Mouse (Mus musculus): ENCODE measurements around the gene Gtpbp1. TPM values are rescaled to one million over a fixed set of nuclear protein-coding genes. Genes with fewer than 3 reads are reported as not detected.

Gtpbp1 gene
- polyA plus RNA-seq, 1 experiment = 34.9 TPM

- TF ChIP-seq CTCF (IDR thresholded peaks at IDR 0.05; ENCODE audit: extremely low read depth, insufficient read length, insufficient replicate concordance, low read depth, low read length) = no peak
- TF ChIP-seq POLR2A (IDR thresholded peaks at IDR 0.05; ENCODE audit: low read depth, low read length) = no peak
- Histone ChIP-seq H3K36me3 (ENCODE audit: control insufficient read depth, insufficient read depth, low read length) (peaks cover 2% of the 10 kb centered on the region; the same call in 1 of the 2 replicates), H3K27me3 (ENCODE audit: control insufficient read depth, insufficient read depth, low read length) (no peaks in the 10 kb centered on the region), H3K4me3 (ENCODE audit: low read depth, low read length) (no peak overlapping the region), H3K27ac (ENCODE audit: insufficient read depth, low read depth, low read length) (peak overlapping the region; percentile 28; the same call in 1 of the 2 replicates), H3K4me1 (ENCODE audit: control insufficient read depth, insufficient read depth, insufficient read length, low read length) (peaks cover 11% of the 10 kb centered on the region; the same call in 1 of the 2 replicates)
- WGBS = 64% methylated on average over 9 of the region's 9 CpGs
These were observed 7.0 kb downstream of the Gtpbp1 start for GRCm38 (mm10) chr15:79697558-79698187.

- Histone ChIP-seq H3K4me1 (ENCODE audit: control insufficient read depth, insufficient read depth, insufficient read length, low read length) (no peaks in the 10 kb centered on the region), H3K4me3 (ENCODE audit: low read depth, low read length) (no peak overlapping the region), H3K27ac (ENCODE audit: insufficient read depth, low read depth, low read length) (no peak overlapping the region), H3K36me3 (ENCODE audit: control insufficient read depth, insufficient read depth, low read length) (peaks cover 33% of the 10 kb centered on the region), H3K27me3 (ENCODE audit: control insufficient read depth, insufficient read depth, low read length) (no peaks in the 10 kb centered on the region)
- no peak for TF ChIP-seq CTCF (IDR thresholded peaks at IDR 0.05; ENCODE audit: extremely low read depth, insufficient read length, insufficient replicate concordance, low read depth, low read length)
- TF ChIP-seq POLR2A (IDR thresholded peaks at IDR 0.05; ENCODE audit: low read depth, low read length) = no peak
- WGBS = 86% methylated on average over 17 of the region's 17 CpGs
These were observed 16.1 kb downstream of the Gtpbp1 start for GRCm38 (mm10) chr15:79706603-79707214.

GRCm38 (mm10) chr15:79708229-79708822 lies 17.7 kb downstream of the Gtpbp1 start:
- no peaks in the 10 kb centered on the region for H3K4me1 ChIP-seq (ENCODE audit: control insufficient read depth, insufficient read depth, insufficient read length, low read length)
- WGBS = 93% methylated on average over 5 of the region's 5 CpGs
- no peak overlapping the region for H3K4me3 ChIP-seq (ENCODE audit: low read depth, low read length)
- TF ChIP-seq POLR2A (IDR thresholded peaks at IDR 0.05; ENCODE audit: low read depth, low read length) (no peak), CTCF (IDR thresholded peaks at IDR 0.05; ENCODE audit: extremely low read depth, insufficient read length, insufficient replicate concordance, low read depth, low read length) (no peak)
- no peak overlapping the region for H3K27ac ChIP-seq (ENCODE audit: insufficient read depth, low read depth, low read length)
- peaks cover 46% of the 10 kb centered on the region for H3K36me3 ChIP-seq (ENCODE audit: control insufficient read depth, insufficient read depth, low read length)
- H3K27me3 ChIP-seq (ENCODE audit: control insufficient read depth, insufficient read depth, low read length) = no peaks in the 10 kb centered on the region

GRCm38 (mm10) chr15:79715646-79716045 lies 25.0 kb downstream of the Gtpbp1 start:
- Histone ChIP-seq H3K27ac (ENCODE audit: insufficient read depth, low read depth, low read length) (no peak overlapping the region), H3K4me1 (ENCODE audit: control insufficient read depth, insufficient read depth, insufficient read length, low read length) (no peaks in the 10 kb centered on the region), H3K36me3 (ENCODE audit: control insufficient read depth, insufficient read depth, low read length) (peaks cover 76% of the 10 kb centered on the region), H3K4me3 (ENCODE audit: low read depth, low read length) (no peak overlapping the region), H3K27me3 (ENCODE audit: control insufficient read depth, insufficient read depth, low read length) (no peaks in the 10 kb centered on the region)
- WGBS = 92% methylated on average over 7 of the region's 7 CpGs
- TF ChIP-seq CTCF (IDR thresholded peaks at IDR 0.05; ENCODE audit: extremely low read depth, insufficient read length, insufficient replicate concordance, low read depth, low read length) (no peak), POLR2A (IDR thresholded peaks at IDR 0.05; ENCODE audit: low read depth, low read length) (no peak)

- Histone ChIP-seq H3K4me3 (ENCODE audit: low read depth, low read length) (no peak overlapping the region), H3K27ac (ENCODE audit: insufficient read depth, low read depth, low read length) (no peak overlapping the region), H3K27me3 (ENCODE audit: control insufficient read depth, insufficient read depth, low read length) (no peaks in the 10 kb centered on the region), H3K4me1 (ENCODE audit: control insufficient read depth, insufficient read depth, insufficient read length, low read length) (no peaks in the 10 kb centered on the region), H3K36me3 (ENCODE audit: control insufficient read depth, insufficient read depth, low read length) (peaks cover 72% of the 10 kb centered on the region)
- TF ChIP-seq CTCF (IDR thresholded peaks at IDR 0.05; ENCODE audit: extremely low read depth, insufficient read length, insufficient replicate concordance, low read depth, low read length) (no peak), POLR2A (IDR thresholded peaks at IDR 0.05; ENCODE audit: low read depth, low read length) (no peak)
- 93% methylated on average over 6 of the region's 6 CpGs for WGBS
These were observed 26.1 kb downstream of the Gtpbp1 start for GRCm38 (mm10) chr15:79716710-79717109.

- 91% methylated on average over 8 of the region's 8 CpGs for WGBS
- no peak for TF ChIP-seq CTCF (IDR thresholded peaks at IDR 0.05; ENCODE audit: extremely low read depth, insufficient read length, insufficient replicate concordance, low read depth, low read length)
- TF ChIP-seq POLR2A (IDR thresholded peaks at IDR 0.05; ENCODE audit: low read depth, low read length) = no peak
These were observed 29.6 kb downstream of the Gtpbp1 start for GRCm38 (mm10) chr15:79720267-79720666.

GRCm38 (mm10) chr15:79720796-79721195 lies 30.2 kb downstream of the Gtpbp1 start:
- Histone ChIP-seq H3K27me3 (ENCODE audit: control insufficient read depth, insufficient read depth, low read length) (no peaks in the 10 kb centered on the region), H3K36me3 (ENCODE audit: control insufficient read depth, insufficient read depth, low read length) (peaks cover 50% of the 10 kb centered on the region), H3K27ac (ENCODE audit: insufficient read depth, low read depth, low read length) (no peak overlapping the region), H3K4me3 (ENCODE audit: low read depth, low read length) (no peak overlapping the region), H3K4me1 (ENCODE audit: control insufficient read depth, insufficient read depth, insufficient read length, low read length) (no peaks in the 10 kb centered on the region)
- no peak for TF ChIP-seq CTCF (IDR thresholded peaks at IDR 0.05; ENCODE audit: extremely low read depth, insufficient read length, insufficient replicate concordance, low read depth, low read length)
- 83% methylated on average over 4 of the region's 4 CpGs for WGBS

More at GRCm38 (mm10) chr15:79720267-79720666, 29.6 kb downstream of the Gtpbp1 start:
- H3K4me3 ChIP-seq (ENCODE audit: low read depth, low read length) = no peak overlapping the region
- peaks cover 51% of the 10 kb centered on the region for H3K36me3 ChIP-seq (ENCODE audit: control insufficient read depth, insufficient read depth, low read length)
- H3K27ac ChIP-seq (ENCODE audit: insufficient read depth, low read depth, low read length) = no peak overlapping the region
- H3K27me3 ChIP-seq (ENCODE audit: control insufficient read depth, insufficient read depth, low read length) = no peaks in the 10 kb centered on the region
- no peaks in the 10 kb centered on the region for H3K4me1 ChIP-seq (ENCODE audit: control insufficient read depth, insufficient read depth, insufficient read length, low read length)

Measured in small intestine, adult 2 months (tissue).